Mouse (Mus musculus) limb, embryonic 10.5 days (tissue): Measurements from ENCODE around the gene Slc31a1. TPM values are rescaled to one million over a fixed set of nuclear protein-coding genes. Genes with fewer than 3 reads are reported as not detected.

ENCODE experiments used
- polyA plus RNA-seq: library from polyadenylated mRNA; unstranded; fragments of >200 nt; fragmentation: Nextera tagmentation; extraction: Ambion mirVana; gene quantifications from 2 replicates; pipeline ENCODE4 v1.2.1, GENCODE M21; 2016

Gene Slc31a1
- polyA plus RNA-seq, 1 experiment from 2014 or later = 48.7 TPM

Other genes with a start within 250 kb of the Slc31a1 start
- gene Mup21, start 209.9 kb upstream of the Slc31a1 start, polyA plus RNA-seq = not detected in 2 replicates
- gene Zfp37, start 129.7 kb upstream of the Slc31a1 start, polyA plus RNA-seq = 14.9 and 19.4 TPM in 2 replicates
- 10.8 and 11.0 TPM in 2 replicates for gene Slc31a2, start 98.2 kb upstream of the Slc31a1 start, polyA plus RNA-seq
- gene Fkbp15, start 179 bp upstream of the Slc31a1 start, polyA plus RNA-seq = 16.4 and 19.6 TPM in 2 replicates
- 223 and 233 TPM in 2 replicates for gene Cdc26, start 47.9 kb downstream of the Slc31a1 start, polyA plus RNA-seq
- 38.4 and 38.6 TPM in 2 replicates for gene Prpf4, start 48.1 kb downstream of the Slc31a1 start, polyA plus RNA-seq
- not detected in 2 replicates for gene Rnf183, start 74.5 kb downstream of the Slc31a1 start, polyA plus RNA-seq
- 10.5 and 13.4 TPM in 2 replicates for gene Wdr31, start 110.2 kb downstream of the Slc31a1 start, polyA plus RNA-seq
- 1.0 and 1.3 TPM in 2 replicates for gene Bspry, start 119.3 kb downstream of the Slc31a1 start, polyA plus RNA-seq
- 11.7 and 13.5 TPM in 2 replicates for gene Hdhd3, start 142.7 kb downstream of the Slc31a1 start, polyA plus RNA-seq
- 108 and 124 TPM in 2 replicates for gene Alad, start 159.2 kb downstream of the Slc31a1 start, polyA plus RNA-seq
- gene Pole3, start 164.3 kb downstream of the Slc31a1 start, polyA plus RNA-seq = 113 and 116 TPM in 2 replicates
- 0.86 and 1.7 TPM in 2 replicates for gene 4933430I17Rik, start 164.6 kb downstream of the Slc31a1 start, polyA plus RNA-seq
- gene Rgs3, start 199.1 kb downstream of the Slc31a1 start, polyA plus RNA-seq = 24.9 and 38.2 TPM in 2 replicates